Comparison of ENCODE assay signal across 12 mouse cellular contexts in genomic region chr12:86871666-86872334, GRCm38 (mm10). TPM values are rescaled to one million over a fixed set of nuclear protein-coding genes. Genes with fewer than 3 reads are reported as not detected.
DNase-seq lines count a peak whose midpoint lies in the region; ATAC-seq and TF ChIP-seq lines count a peak whose summit lies in the region.
"Had no signal": no experiment of that assay in that cellular context is flagged by ENCODE, and none has a peak within 500 bp of the region (broad histone marks: within the 10 kb centered on the region; RNA-seq: fewer than 3 reads in every experiment).

No protein-coding gene starts in this region.

- DNase-seq in heart, postnatal 4 days, result no peak
- no peak for DNase-seq in liver
- no peak for DNase-seq in ES-E14 (ENCODE audit: low read depth, low spot score)
- DNase-seq in kidney, postnatal 14 days, result peak; percentile 37
- no peak for DNase-seq in left cerebral cortex, postnatal 4 days
- no peak for DNase-seq in gastrocnemius, adult 18-20 months (ENCODE audit: low spot score)
- DNase-seq: thymus, adult 18-20 months had no signal

- intact Hi-C loops in left cerebral cortex, postnatal 4 days (cut with DNase I), result no loop called here

- H3K4me3 ChIP-seq in heart, embryonic 13.5 days, result no peak overlapping the region
- no peak overlapping the region for H3K4me3 ChIP-seq in liver, embryonic 15.5 days (replicated peaks)
- no peak overlapping the region for H3K4me3 ChIP-seq in ES-E14 (ENCODE audit: insufficient read depth in 1 of 2, low read depth in 1 of 2, low read length in 2 of 2, poor library complexity in 1 of 2, severe bottlenecking in 1 of 2)
- H3K4me3 ChIP-seq: forebrain, embryonic 13.5 days; layer of hippocampus, adult 2 months; limb, embryonic 13.5 days had no signal

- H3K4me2 ChIP-seq in heart, embryonic 13.5 days, result no peak overlapping the region
- H3K4me2 ChIP-seq in liver, embryonic 15.5 days, result no peak overlapping the region
- H3K4me2 ChIP-seq: forebrain, embryonic 13.5 days; limb, embryonic 13.5 days had no signal

- WGBS in heart, embryonic 13.5 days, result 78% methylated on average over 4 of the region's 4 CpGs
- WGBS in liver, embryonic 15.5 days (ENCODE audit: insufficient replicate concordance), result 65% methylated on average over 4 of the region's 4 CpGs

- H3K36me3 ChIP-seq in heart, embryonic 13.5 days, result no peaks in the 10 kb centered on the region
- no peaks in the 10 kb centered on the region for H3K36me3 ChIP-seq in liver, embryonic 15.5 days (replicated peaks)
- H3K36me3 ChIP-seq in ES-E14 (ENCODE audit: control insufficient read depth, insufficient read depth, low read length, poor library complexity, severe bottlenecking), result no peaks in the 10 kb centered on the region
- H3K36me3 ChIP-seq: limb, embryonic 13.5 days had no signal

- 0 out of 2 replicates have a peak overlapping the region, but pooled peaks have one; percentile 24 for H3K9ac ChIP-seq in heart, embryonic 13.5 days
- no peak overlapping the region for H3K9ac ChIP-seq in liver, embryonic 15.5 days
- no peak overlapping the region for H3K9ac ChIP-seq in ES-E14 (ENCODE audit: insufficient read depth, low read depth, low read length, poor library complexity, severe bottlenecking)
- H3K9ac ChIP-seq: forebrain, embryonic 13.5 days; limb, embryonic 13.5 days had no signal

- peaks cover 25% of the 10 kb centered on the region for H3K4me1 ChIP-seq in heart, embryonic 13.5 days
- peaks cover 6% of the 10 kb centered on the region; the same call in 1 of the 2 replicates for H3K4me1 ChIP-seq in liver, embryonic 15.5 days (replicated peaks)
- peaks cover 10 to 25% of the 10 kb centered on the region in 2 experiments for H3K4me1 ChIP-seq in ES-E14 (ENCODE audit: control insufficient read depth in 2 of 2, insufficient read depth in 2 of 2, low read length in 2 of 2, poor library complexity in 1 of 2)

- no peaks in the 10 kb centered on the region for H3K27me3 ChIP-seq in heart, embryonic 13.5 days (replicated peaks)
- peaks cover 2% of the 10 kb centered on the region; the same call in 1 of the 2 replicates for H3K27me3 ChIP-seq in liver, embryonic 15.5 days
- H3K27me3 ChIP-seq: forebrain, embryonic 13.5 days; limb, embryonic 13.5 days had no signal

- ATAC-seq in heart, embryonic 13.5 days (ENCODE audit: extremely low read depth, insufficient number of reproducible peaks, low FRiP score, low TSS enrichment), result 0 out of 2 replicates have a peak, but pooled peaks have one; percentile 8
- ATAC-seq in liver, embryonic 15.5 days (ENCODE audit: insufficient read depth), result 0 out of 2 replicates have a peak, but pooled peaks have one; percentile 28
- ATAC-seq: forebrain, embryonic 13.5 days had no signal

- H3K27ac ChIP-seq in heart, embryonic 13.5 days (replicated peaks), result peak overlapping the region; percentile 53
- H3K27ac ChIP-seq in liver, embryonic 15.5 days (replicated peaks), result no peak overlapping the region
- H3K27ac ChIP-seq in ES-E14 (ENCODE audit: insufficient read depth, low read depth, low read length, poor library complexity, severe bottlenecking), result peak overlapping the region; percentile 42
- H3K27ac ChIP-seq: forebrain, embryonic 13.5 days; layer of hippocampus, adult 2 months; limb, embryonic 13.5 days had no signal

- in situ Hi-C loops in ES-E14 (cut with MboI; ENCODE audit: low sequenced_read_pairs in 2 of 2, unreplicated experiment in 2 of 2), result no loop called here

- no peaks in the 10 kb centered on the region for H3K9me3 ChIP-seq in heart, embryonic 13.5 days
- no peaks in the 10 kb centered on the region for H3K9me3 ChIP-seq in liver, embryonic 15.5 days (replicated peaks)
- H3K9me3 ChIP-seq in ES-E14 (ENCODE audit: control insufficient read depth, insufficient read depth, low read depth, low read length), result no peaks in the 10 kb centered on the region
- H3K9me3 ChIP-seq: forebrain, embryonic 13.5 days; limb, embryonic 13.5 days had no signal

TF ChIP-seq in ES-E14, 5 proteins besides CTCF, POLR2A, EP300 and RAD21:
- TF ChIP-seq MAFK (IDR thresholded peaks at IDR 0.05; ENCODE audit: insufficient read depth, low read depth, low read length) (no peak), HCFC1 (IDR thresholded peaks at IDR 0.05; ENCODE audit: borderline replicate concordance, insufficient read depth, low read length) (no peak), ZC3H11A (IDR thresholded peaks at IDR 0.05; ENCODE audit: borderline replicate concordance, low read depth, low read length) (no peak), CHD2 (IDR thresholded peaks at IDR 0.05; ENCODE audit: low read depth, low read length) (no peak)

RNA-seq across cellular contexts. Expression of gene Irf2bpl, which starts 12.8 kb away (rescaled TPM):
- 32.7 and 34.1 TPM in 2 replicates for polyA plus RNA-seq in heart, embryonic 13.5 days (2015; fragmentation: Nextera tagmentation; extraction: Ambion mirVana)
- total RNA-seq in heart, postnatal 4 days (2021), result 10 to 100 TPM; 85.8 to 86.2 TPM
- 2.8 and 3.1 TPM in 2 replicates for polyA plus RNA-seq in liver, embryonic 15.5 days (2015; fragmentation: Nextera tagmentation; extraction: Ambion mirVana)
- 39.5 and 43.2 TPM in 2 replicates for total RNA-seq in ES-E14 (2012; rRNA removed)
- 100 to 1,000 TPM; 124 to 127 TPM for total RNA-seq in left cerebral cortex, postnatal 4 days (2021)
- total RNA-seq in gastrocnemius, adult 18-20 months (2021), result 10 to 100 TPM; 20.3 to 24.8 TPM
